Mouse (Mus musculus): ENCODE measurements around the gene Dlg4.

The Dlg4 gene

GRCm38 (mm10) chr11:70019495-70020021, 2.8 kb downstream of the Dlg4 start:
- DNase-seq (ENCODE audit: low spot score in 2 of 2): no peak

- no peak for DNase-seq (ENCODE audit: low spot score in 2 of 2)
Measured at GRCm38 (mm10) chr11:70020022-70020631, 3.4 kb downstream of the Dlg4 start.

- peak in 1 of 2 experiments; percentile 52 for DNase-seq (ENCODE audit: low spot score in 2 of 2)
Measured at GRCm38 (mm10) chr11:70020731-70021263, 4.1 kb downstream of the Dlg4 start.

- peak; percentile 89 to 94 for DNase-seq (ENCODE audit: low spot score in 2 of 2)
Measured at GRCm38 (mm10) chr11:70021264-70022132, 4.8 kb downstream of the Dlg4 start.

- DNase-seq (ENCODE audit: low spot score in 2 of 2): no peak
Measured at GRCm38 (mm10) chr11:70023481-70024150, 6.9 kb downstream of the Dlg4 start.

- no peak for DNase-seq (ENCODE audit: low spot score in 2 of 2)
Measured at GRCm38 (mm10) chr11:70024151-70024514, 7.4 kb downstream of the Dlg4 start.

GRCm38 (mm10) chr11:70026689-70027088, 9.9 kb downstream of the Dlg4 start:
- DNase-seq (ENCODE audit: low spot score in 2 of 2): no peak

- no peak for DNase-seq (ENCODE audit: low spot score in 2 of 2)
Measured at GRCm38 (mm10) chr11:70027397-70027796, 10.7 kb downstream of the Dlg4 start.

GRCm38 (mm10) chr11:70028401-70029129, 11.8 kb downstream of the Dlg4 start:
- no peak for DNase-seq (ENCODE audit: low spot score in 2 of 2)

- peak in 1 of 2 experiments; percentile 54 for DNase-seq (ENCODE audit: low spot score in 2 of 2)
Measured at GRCm38 (mm10) chr11:70029130-70029801, 12.5 kb downstream of the Dlg4 start.

GRCm38 (mm10) chr11:70029829-70030550, 13.2 kb downstream of the Dlg4 start:
- DNase-seq (ENCODE audit: low spot score in 2 of 2): no peak

- no peak for DNase-seq (ENCODE audit: low spot score in 2 of 2)
Measured at GRCm38 (mm10) chr11:70030651-70031320, 14.0 kb downstream of the Dlg4 start.

- no peak for DNase-seq (ENCODE audit: low spot score in 2 of 2)
Measured at GRCm38 (mm10) chr11:70031321-70031670, 14.6 kb downstream of the Dlg4 start.

GRCm38 (mm10) chr11:70038174-70038573, 21.4 kb downstream of the Dlg4 start:
- no peak for DNase-seq (ENCODE audit: low spot score in 2 of 2)

GRCm38 (mm10) chr11:70039631-70040030, 22.9 kb downstream of the Dlg4 start:
- no peak for DNase-seq (ENCODE audit: low spot score in 2 of 2)

GRCm38 (mm10) chr11:70040184-70040583, 23.4 kb downstream of the Dlg4 start:
- DNase-seq (ENCODE audit: low spot score in 2 of 2): no peak

GRCm38 (mm10) chr11:70042309-70043085, 25.8 kb downstream of the Dlg4 start:
- no peak for DNase-seq (ENCODE audit: low spot score in 2 of 2)

- no peak for DNase-seq (ENCODE audit: low spot score in 2 of 2)
Measured at GRCm38 (mm10) chr11:70043665-70044064, 26.9 kb downstream of the Dlg4 start.

- no peak for DNase-seq (ENCODE audit: low spot score in 2 of 2)
Measured at GRCm38 (mm10) chr11:70045435-70045834, 28.7 kb downstream of the Dlg4 start.
